Mouse (Mus musculus) liver, adult 2 months (tissue): ENCODE measurements around the gene Cdk14.

Experiments
- CTCF ChIP-seq: fragments of 200-500 bp; IDR thresholded peaks from 2 replicates; pipeline ENCODE4 v1.5.1; 2011; ENCODE audit warnings: low read depth, low read length, control low read depth
- POLR2A ChIP-seq: fragments of 200-500 bp; IDR thresholded peaks from 2 replicates; pipeline ENCODE4 v1.6.1; 2011; ENCODE audit warnings: low read length, control low read depth; ENCODE audit not compliant: insufficient read depth; ENCODE audit errors: extremely low read depth

DNA sequence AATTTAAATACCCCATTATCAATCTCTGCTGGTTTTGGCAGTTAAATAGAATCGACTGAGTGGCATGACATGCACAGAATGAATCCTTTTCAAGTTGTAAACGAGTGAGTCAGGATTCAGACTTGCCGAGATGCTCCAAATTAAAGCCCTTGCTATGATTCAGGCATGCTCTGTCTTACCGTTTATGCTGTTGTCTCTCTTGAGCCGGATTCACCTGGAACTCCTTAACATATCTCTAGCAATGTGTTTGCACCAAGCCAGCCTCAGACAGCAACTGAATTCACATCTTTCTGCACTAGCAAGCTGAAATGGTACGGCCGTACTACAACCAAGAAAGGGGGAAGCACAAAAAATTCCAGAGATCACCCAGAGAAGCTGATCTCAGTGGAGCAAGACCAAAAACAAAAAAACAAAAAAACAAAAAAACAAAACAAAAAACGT lies 154.7 kb downstream of the Cdk14 start:
- TF ChIP-seq CTCF, result no peak
- no peak for TF ChIP-seq POLR2A
